In genomic region chr10:42678755-42679364, GRCm38 (mm10) we compare ENCODE assay signal across 8 mouse cellular contexts.
DNase-seq lines count a peak whose midpoint lies in the region; ATAC-seq and TF ChIP-seq lines count a peak whose summit lies in the region.

No protein-coding gene starts in this region.

- peaks cover 8% of the 10 kb centered on the region; the same call in 1 of the 2 replicates for H3K4me1 ChIP-seq in brown adipose tissue, adult 24 weeks (ENCODE audit: control insufficient read depth, insufficient read depth, insufficient read length, low read length)
- peaks cover 10% of the 10 kb centered on the region for H3K4me1 ChIP-seq in heart, embryonic 15.5 days (replicated peaks)
- H3K4me1 ChIP-seq in liver, embryonic 14.5 days (replicated peaks; ENCODE audit: control insufficient read depth in 2 of 2, insufficient read depth in 2 of 2, low read length in 1 of 2) = peaks cover 4 to 10% of the 10 kb centered on the region in 2 experiments; a peak in 3 of 4 replicates
- H3K4me1 ChIP-seq in neural tube, embryonic 11.5 days (ENCODE audit: control insufficient read depth, insufficient read depth, low read length) = peaks cover 3% of the 10 kb centered on the region; the same call in 1 of the 2 replicates
- no peaks in the 10 kb centered on the region for H3K4me1 ChIP-seq in stomach, postnatal 0 days (replicated peaks; ENCODE audit: control insufficient read depth, insufficient read depth)

- peak; percentile 95 for DNase-seq in CD4-positive, CD25-positive, alpha-beta regulatory T cell, adult 2 months (ENCODE audit: low read depth, low spot score)
- DNase-seq in fibroblast of lung, adult 2 months (ENCODE audit: low read depth) = peak; percentile 70
- DNase-seq in kidney, postnatal 25 days = peak; percentile 95
- DNase-seq in liver, embryonic 14.5 days (ENCODE audit: low read depth in 3 of 3, low spot score in 3 of 3) = peak; percentile 81 to 86 (median 82)
- peak; percentile 96 for DNase-seq in neural tube, embryonic 11.5 days (ENCODE audit: low spot score)
- DNase-seq in stomach, postnatal 0 days (ENCODE audit: low spot score) = peak; percentile 94

- peak overlapping the region; percentile 89 for H3K4me3 ChIP-seq in brown adipose tissue, adult 24 weeks (ENCODE audit: insufficient read depth, low read depth, low read length)
- peak overlapping the region; percentile 94 for H3K4me3 ChIP-seq in heart, embryonic 15.5 days
- peak overlapping the region; percentile 67 to 90 for H3K4me3 ChIP-seq in liver, embryonic 14.5 days (ENCODE audit: insufficient read depth in 1 of 2, low read depth in 2 of 2, low read length in 2 of 2)
- peak overlapping the region; percentile 89 for H3K4me3 ChIP-seq in neural tube, embryonic 11.5 days (ENCODE audit: low read depth, low read length)
- H3K4me3 ChIP-seq in stomach, postnatal 0 days (ENCODE audit: low read depth, low read length) = peak overlapping the region; percentile 80

- H3K27ac ChIP-seq in brown adipose tissue, adult 24 weeks (replicated peaks; ENCODE audit: low read depth, low read length) = no peak overlapping the region; the same call in 1 of the 2 replicates
- peak overlapping the region; percentile 61 for H3K27ac ChIP-seq in heart, embryonic 15.5 days
- H3K27ac ChIP-seq in liver, embryonic 14.5 days = peak overlapping the region; percentile 67
- H3K27ac ChIP-seq in neural tube, embryonic 11.5 days (ENCODE audit: low read depth, low read length) = peak overlapping the region; percentile 67
- H3K27ac ChIP-seq in stomach, postnatal 0 days (replicated peaks) = peak overlapping the region; percentile 69

- under 1% methylated on average over 56 of the region's 56 CpGs for WGBS in heart, embryonic 15.5 days
- under 1% methylated on average over 56 of the region's 56 CpGs for WGBS in liver, embryonic 14.5 days (ENCODE audit: insufficient replicate concordance)
- WGBS in neural tube, embryonic 11.5 days = under 1% methylated on average over 55 of the region's 56 CpGs
- under 1% methylated on average over 53 of the region's 56 CpGs for WGBS in stomach, postnatal 0 days

- peak; percentile 96 for ATAC-seq in heart, embryonic 15.5 days (replicated peaks; ENCODE audit: insufficient number of reproducible peaks, insufficient read depth, low FRiP score, low read depth)
- ATAC-seq in liver, embryonic 14.5 days (ENCODE audit: insufficient read depth) = peak; percentile 96
- ATAC-seq in neural tube, embryonic 11.5 days (ENCODE audit: insufficient read depth, low FRiP score, low TSS enrichment) = peak; percentile 98
- ATAC-seq in stomach, postnatal 0 days (ENCODE audit: low FRiP score, low TSS enrichment) = peak; percentile 98

- peak overlapping the region; percentile 75 for H3K9ac ChIP-seq in heart, embryonic 15.5 days
- peak overlapping the region; percentile 87 for H3K9ac ChIP-seq in liver, embryonic 14.5 days (replicated peaks)
- H3K9ac ChIP-seq in neural tube, embryonic 11.5 days (ENCODE audit: low read length) = peak overlapping the region; percentile 81
- H3K9ac ChIP-seq in stomach, postnatal 0 days (ENCODE audit: low read length) = peak overlapping the region; percentile 79

- TF ChIP-seq CTCF in liver, embryonic 14.5 days (IDR thresholded peaks at IDR 0.05; ENCODE audit: low read depth) = peak; percentile 37; the same call in 1 of the 2 replicates
- peak; percentile 38; the same call in 1 of the 2 replicates for TF ChIP-seq CTCF in stomach, postnatal 0 days (IDR thresholded peaks at IDR 0.05; ENCODE audit: low read depth)

- TF ChIP-seq EP300 in liver, embryonic 14.5 days (IDR thresholded peaks at IDR 0.05; ENCODE audit: low read depth) = no peak
- TF ChIP-seq EP300 in stomach, postnatal 0 days (optimal IDR thresholded peaks at IDR 0.05) = no peak

- no peaks in the 10 kb centered on the region for H3K36me3 ChIP-seq in heart, embryonic 15.5 days
- peaks cover under 1% of the 10 kb centered on the region; the same call in 1 of the 2 replicates for H3K36me3 ChIP-seq in liver, embryonic 14.5 days (replicated peaks; ENCODE audit: control insufficient read depth, insufficient read depth, low read depth)
- no peaks in the 10 kb centered on the region for H3K36me3 ChIP-seq in neural tube, embryonic 11.5 days (ENCODE audit: control insufficient read depth, insufficient read depth, low read length)
- no peaks in the 10 kb centered on the region for H3K36me3 ChIP-seq in stomach, postnatal 0 days (ENCODE audit: control insufficient read depth, insufficient read depth, low read length)

- H3K4me2 ChIP-seq in heart, embryonic 15.5 days = peak overlapping the region; percentile 72
- H3K4me2 ChIP-seq in liver, embryonic 14.5 days (ENCODE audit: low read depth) = peak overlapping the region; percentile 86
- H3K4me2 ChIP-seq in neural tube, embryonic 11.5 days (ENCODE audit: low read depth) = peak overlapping the region; percentile 81
- H3K4me2 ChIP-seq in stomach, postnatal 0 days (replicated peaks; ENCODE audit: low read depth) = peak overlapping the region; percentile 95

- no peaks in the 10 kb centered on the region for H3K9me3 ChIP-seq in heart, embryonic 15.5 days (replicated peaks)
- H3K9me3 ChIP-seq in liver, embryonic 14.5 days (ENCODE audit: control insufficient read depth, low read length) = no peaks in the 10 kb centered on the region
- H3K9me3 ChIP-seq in neural tube, embryonic 11.5 days (ENCODE audit: control insufficient read depth, low read length) = no peaks in the 10 kb centered on the region
- no peaks in the 10 kb centered on the region for H3K9me3 ChIP-seq in stomach, postnatal 0 days (ENCODE audit: control insufficient read depth, low read length)

- H3K27me3 ChIP-seq in heart, embryonic 15.5 days = no peaks in the 10 kb centered on the region; the same call in 1 of the 2 replicates
- no peaks in the 10 kb centered on the region for H3K27me3 ChIP-seq in liver, embryonic 14.5 days (ENCODE audit: control insufficient read depth, insufficient read depth, low read length)
- no peaks in the 10 kb centered on the region for H3K27me3 ChIP-seq in neural tube, embryonic 11.5 days (ENCODE audit: control insufficient read depth, insufficient read depth, low read length)
- H3K27me3 ChIP-seq in stomach, postnatal 0 days (ENCODE audit: control insufficient read depth, insufficient read depth, low read length) = no peaks in the 10 kb centered on the region
